Mouse (Mus musculus): ENCODE data around the gene Lbx1. TPM values are rescaled to one million over a fixed set of nuclear protein-coding genes. Genes with fewer than 3 reads are reported as not detected.

Lbx1 gene
- not detected in 2 replicates for polyA plus RNA-seq (2014; fragmentation: Nextera tagmentation; extraction: Ambion mirVana)

GRCm38 (mm10) chr19:45235766-45236362 lies at the start of gene Lbx1:
Gene Lbx1 (minus strand): TSS chr19:45235812.
- WGBS: under 1% methylated on average over 30 of the region's 30 CpGs
- H3K4me3 ChIP-seq (ENCODE audit: low read depth, low read length): peak within 1 kb of the TSS; percentile 25
- H3K4me2 ChIP-seq (replicated peaks; ENCODE audit: low read depth, low read length): peak within 1 kb of the TSS; percentile 45
- ATAC-seq (ENCODE audit: insufficient number of reproducible peaks, insufficient read depth, low FRiP score, low read depth): no peak
- peaks cover 24% of the 10 kb centered on the region for H3K4me1 ChIP-seq (ENCODE audit: control insufficient read depth, insufficient read depth, low read length)
- H3K27me3 ChIP-seq (ENCODE audit: control insufficient read depth, insufficient read depth, low read length): peaks cover 64% of the 10 kb centered on the region
- no peaks in the 10 kb centered on the region for H3K36me3 ChIP-seq (ENCODE audit: control insufficient read depth, insufficient read depth, low read length)
- H3K9ac ChIP-seq (replicated peaks; ENCODE audit: low read depth, low read length): no peak within 1 kb of the TSS
- H3K27ac ChIP-seq (ENCODE audit: low read length): no peak within 1 kb of the TSS
- no peaks in the 10 kb centered on the region for H3K9me3 ChIP-seq (ENCODE audit: control insufficient read depth, low read depth, low read length)

DNA sequence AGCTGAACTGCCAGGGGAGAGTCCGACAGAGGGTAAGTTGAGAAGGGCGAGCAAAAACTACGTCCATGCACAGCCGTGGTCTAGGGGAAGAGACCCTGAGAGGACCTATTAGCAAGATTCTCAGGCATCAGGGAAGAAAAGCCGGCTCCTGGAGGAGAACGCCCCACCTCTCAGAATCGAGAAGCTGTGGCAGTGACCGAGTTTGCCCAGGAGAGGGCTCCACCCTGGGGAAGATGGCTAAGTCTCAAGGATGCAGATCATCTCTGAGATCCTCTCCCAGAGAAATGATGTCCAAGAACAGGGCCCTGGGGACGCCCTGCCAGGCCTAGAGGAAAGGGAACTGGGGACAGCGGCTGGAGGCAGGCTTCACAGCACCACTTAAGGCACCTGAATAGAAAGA lies 47.7 kb upstream of the Lbx1 start:
- Histone ChIP-seq H3K4me1 (ENCODE audit: control insufficient read depth, insufficient read depth, low read length) (no peaks in the 10 kb centered on the region), H3K36me3 (ENCODE audit: control insufficient read depth, insufficient read depth, low read length) (no peaks in the 10 kb centered on the region), H3K9me3 (ENCODE audit: control insufficient read depth, low read depth, low read length) (no peaks in the 10 kb centered on the region), H3K4me2 (replicated peaks; ENCODE audit: low read depth, low read length) (no peak overlapping the region), H3K27ac (ENCODE audit: low read length) (no peak overlapping the region), H3K4me3 (ENCODE audit: low read depth, low read length) (no peak overlapping the region), H3K27me3 (ENCODE audit: control insufficient read depth, insufficient read depth, low read length) (0 out of 2 replicates have a peak, but pooled peaks cover 3% of the 10 kb centered on the region), H3K9ac (replicated peaks; ENCODE audit: low read depth, low read length) (no peak overlapping the region)
- WGBS: 12% methylated on average over 10 of the region's 10 CpGs
- no peak for ATAC-seq (ENCODE audit: insufficient number of reproducible peaks, insufficient read depth, low FRiP score, low read depth)

DNA sequence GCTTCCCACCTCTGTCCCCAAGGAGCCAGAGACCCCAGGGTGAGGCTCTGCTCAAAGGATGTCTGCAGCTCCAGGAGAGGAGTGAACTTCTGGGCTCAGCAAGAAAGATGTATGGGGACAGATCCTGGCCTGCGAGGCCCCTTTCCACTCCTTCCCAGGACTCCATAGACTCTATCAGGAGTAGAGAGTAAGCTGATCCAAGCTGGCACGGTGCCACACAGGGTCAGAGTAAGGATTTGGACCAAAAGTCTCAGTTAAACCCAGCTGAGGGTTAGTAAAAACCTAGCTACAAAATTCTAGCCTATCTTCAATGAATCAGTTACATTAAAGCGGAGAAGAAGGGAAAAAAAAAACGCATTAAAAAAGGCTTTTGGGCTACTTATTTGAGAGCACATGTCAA lies 40.6 kb upstream of the Lbx1 start:
- Histone ChIP-seq H3K27ac (ENCODE audit: low read length) (no peak overlapping the region), H3K27me3 (ENCODE audit: control insufficient read depth, insufficient read depth, low read length) (no peaks in the 10 kb centered on the region), H3K4me3 (ENCODE audit: low read depth, low read length) (no peak overlapping the region), H3K9me3 (ENCODE audit: control insufficient read depth, low read depth, low read length) (no peaks in the 10 kb centered on the region), H3K9ac (replicated peaks; ENCODE audit: low read depth, low read length) (no peak overlapping the region), H3K4me1 (ENCODE audit: control insufficient read depth, insufficient read depth, low read length) (peaks cover 15% of the 10 kb centered on the region), H3K36me3 (ENCODE audit: control insufficient read depth, insufficient read depth, low read length) (no peaks in the 10 kb centered on the region), H3K4me2 (replicated peaks; ENCODE audit: low read depth, low read length) (no peak overlapping the region)
- WGBS: 57% methylated on average over 4 of the region's 4 CpGs
- ATAC-seq (ENCODE audit: insufficient number of reproducible peaks, insufficient read depth, low FRiP score, low read depth): no peak

- peak; percentile 53; the same call in 1 of the 2 replicates for ATAC-seq (ENCODE audit: insufficient number of reproducible peaks, insufficient read depth, low FRiP score, low read depth)
- H3K4me1 ChIP-seq (ENCODE audit: control insufficient read depth, insufficient read depth, low read length): peaks cover 24% of the 10 kb centered on the region
- no peak overlapping the region for H3K4me3 ChIP-seq (ENCODE audit: low read depth, low read length)
- no peaks in the 10 kb centered on the region for H3K36me3 ChIP-seq (ENCODE audit: control insufficient read depth, insufficient read depth, low read length)
- 29% methylated on average over 10 of the region's 10 CpGs for WGBS
- H3K9ac ChIP-seq (replicated peaks; ENCODE audit: low read depth, low read length): no peak overlapping the region
- no peak overlapping the region for H3K4me2 ChIP-seq (replicated peaks; ENCODE audit: low read depth, low read length)
- no peak overlapping the region for H3K27ac ChIP-seq (ENCODE audit: low read length)
- H3K27me3 ChIP-seq (ENCODE audit: control insufficient read depth, insufficient read depth, low read length): no peaks in the 10 kb centered on the region
- H3K9me3 ChIP-seq (ENCODE audit: control insufficient read depth, low read depth, low read length): no peaks in the 10 kb centered on the region
These were observed 36.4 kb upstream of the Lbx1 start for GRCm38 (mm10) chr19:45271986-45272385.

DNA sequence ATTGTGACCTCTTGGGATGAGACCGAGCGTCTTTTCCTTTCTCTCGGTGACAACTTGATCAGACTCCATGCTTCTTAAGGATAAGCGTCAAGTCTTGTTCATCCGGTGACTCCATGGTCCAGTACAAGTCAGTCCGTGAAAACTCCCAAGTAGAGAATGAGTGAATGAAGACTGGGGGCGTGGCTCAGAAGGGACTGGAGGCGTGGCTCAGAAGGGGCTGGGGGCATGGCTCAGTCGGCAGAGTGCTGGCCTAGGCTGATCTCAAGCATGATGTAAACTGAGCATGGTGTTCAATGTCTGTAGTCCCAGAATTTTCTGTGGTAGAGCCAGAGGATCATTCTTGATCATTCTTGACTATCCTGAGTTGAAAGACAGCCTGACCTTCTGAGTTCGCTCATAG lies 27.4 kb upstream of the Lbx1 start:
- Histone ChIP-seq H3K9ac (replicated peaks; ENCODE audit: low read depth, low read length) (no peak overlapping the region), H3K4me1 (ENCODE audit: control insufficient read depth, insufficient read depth, low read length) (no peaks in the 10 kb centered on the region), H3K4me3 (ENCODE audit: low read depth, low read length) (no peak overlapping the region), H3K36me3 (ENCODE audit: control insufficient read depth, insufficient read depth, low read length) (no peaks in the 10 kb centered on the region), H3K9me3 (ENCODE audit: control insufficient read depth, low read depth, low read length) (no peaks in the 10 kb centered on the region), H3K27ac (ENCODE audit: low read length) (no peak overlapping the region), H3K27me3 (ENCODE audit: control insufficient read depth, insufficient read depth, low read length) (no peaks in the 10 kb centered on the region), H3K4me2 (replicated peaks; ENCODE audit: low read depth, low read length) (no peak overlapping the region)
- no peak for ATAC-seq (ENCODE audit: insufficient number of reproducible peaks, insufficient read depth, low FRiP score, low read depth)
- WGBS: 62% methylated on average over 10 of the region's 10 CpGs

GRCm38 (mm10) chr19:45257414-45258326 lies 22.1 kb upstream of the Lbx1 start:
- H3K4me3 ChIP-seq (ENCODE audit: low read depth, low read length): no peak overlapping the region
- peak; percentile 42; the same call in 1 of the 2 replicates for ATAC-seq (ENCODE audit: insufficient number of reproducible peaks, insufficient read depth, low FRiP score, low read depth)
- H3K4me1 ChIP-seq (ENCODE audit: control insufficient read depth, insufficient read depth, low read length): peaks cover 6% of the 10 kb centered on the region; the same call in 1 of the 2 replicates
- H3K9ac ChIP-seq (replicated peaks; ENCODE audit: low read depth, low read length): no peak overlapping the region
- H3K27ac ChIP-seq (ENCODE audit: low read length): no peak overlapping the region
- 40% methylated on average over 15 of the region's 15 CpGs for WGBS
- H3K27me3 ChIP-seq (ENCODE audit: control insufficient read depth, insufficient read depth, low read length): no peaks in the 10 kb centered on the region
- no peaks in the 10 kb centered on the region for H3K36me3 ChIP-seq (ENCODE audit: control insufficient read depth, insufficient read depth, low read length)
- H3K9me3 ChIP-seq (ENCODE audit: control insufficient read depth, low read depth, low read length): no peaks in the 10 kb centered on the region
- no peak overlapping the region for H3K4me2 ChIP-seq (replicated peaks; ENCODE audit: low read depth, low read length)

- WGBS: 81% methylated on average over 7 of the region's 7 CpGs
- Histone ChIP-seq H3K9me3 (ENCODE audit: control insufficient read depth, low read depth, low read length) (no peaks in the 10 kb centered on the region), H3K4me3 (ENCODE audit: low read depth, low read length) (no peak overlapping the region), H3K9ac (replicated peaks; ENCODE audit: low read depth, low read length) (no peak overlapping the region), H3K27ac (ENCODE audit: low read length) (no peak overlapping the region), H3K4me1 (ENCODE audit: control insufficient read depth, insufficient read depth, low read length) (peaks cover 6% of the 10 kb centered on the region; the same call in 1 of the 2 replicates), H3K36me3 (ENCODE audit: control insufficient read depth, insufficient read depth, low read length) (no peaks in the 10 kb centered on the region), H3K27me3 (ENCODE audit: control insufficient read depth, insufficient read depth, low read length) (0 out of 2 replicates have a peak, but pooled peaks cover 3% of the 10 kb centered on the region), H3K4me2 (replicated peaks; ENCODE audit: low read depth, low read length) (no peak overlapping the region)
- ATAC-seq (ENCODE audit: insufficient number of reproducible peaks, insufficient read depth, low FRiP score, low read depth): no peak
These were observed 19.2 kb upstream of the Lbx1 start for GRCm38 (mm10) chr19:45254806-45255205.

DNA sequence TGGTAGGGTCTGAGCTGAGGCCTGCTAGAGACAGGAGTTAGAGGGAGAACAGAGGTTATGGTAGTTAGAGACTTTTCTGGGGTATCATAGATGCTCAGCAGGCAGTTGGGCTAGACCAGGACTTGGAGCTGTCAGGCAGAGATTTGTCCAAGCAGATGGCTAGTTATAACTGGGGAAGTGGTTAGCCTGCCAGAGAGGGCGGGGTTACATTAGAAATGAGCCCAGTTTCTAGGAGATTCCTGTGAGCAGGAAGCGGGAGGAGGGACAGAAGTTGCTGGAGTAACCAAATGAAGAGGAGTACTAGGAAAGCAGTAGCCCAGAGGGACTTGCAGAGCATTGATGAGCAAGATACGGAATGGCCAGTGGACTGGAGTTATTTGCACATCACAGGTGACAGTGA lies 16.8 kb upstream of the Lbx1 start:
- Histone ChIP-seq H3K4me3 (ENCODE audit: low read depth, low read length) (no peak overlapping the region), H3K4me2 (replicated peaks; ENCODE audit: low read depth, low read length) (no peak overlapping the region), H3K36me3 (ENCODE audit: control insufficient read depth, insufficient read depth, low read length) (no peaks in the 10 kb centered on the region), H3K9me3 (ENCODE audit: control insufficient read depth, low read depth, low read length) (no peaks in the 10 kb centered on the region), H3K9ac (replicated peaks; ENCODE audit: low read depth, low read length) (no peak overlapping the region), H3K4me1 (ENCODE audit: control insufficient read depth, insufficient read depth, low read length) (peaks cover 3% of the 10 kb centered on the region; the same call in 1 of the 2 replicates), H3K27me3 (ENCODE audit: control insufficient read depth, insufficient read depth, low read length) (0 out of 2 replicates have a peak, but pooled peaks cover 3% of the 10 kb centered on the region), H3K27ac (ENCODE audit: low read length) (no peak overlapping the region)
- no peak for ATAC-seq (ENCODE audit: insufficient number of reproducible peaks, insufficient read depth, low FRiP score, low read depth)
- 60% methylated on average over 3 of the region's 3 CpGs for WGBS
